Mouse (Mus musculus) activated CD4-positive, CD25-positive, alpha-beta regulatory T cell, adult 9 weeks (primary cell): ENCODE results near the gene Rnf38. TPM values are rescaled to one million over a fixed set of nuclear protein-coding genes. Genes with fewer than 3 reads are reported as not detected.

Experiments
- polyA plus RNA-seq: library from polyadenylated mRNA; unstranded; fragments of 100-300 nt; shearing (Covaris generic); gene quantifications from one replicate; pipeline ENCODE4 v1.2.1, GENCODE M21; 2017

Gene Rnf38
- polyA plus RNA-seq = 44.9 TPM

GRCm38 (mm10) chr4:44233713-44234003 lies at the start of gene Rnf38:
Gene Rnf38 (minus strand): TSS chr4:44233789.

GRCm38 (mm10) chr4:44083945-44084344 lies 149.6 kb downstream of the Rnf38 start, which contains the start of gene Gne:
Gene Gne (minus strand): TSS chr4:44084177.

Other genes with a start within 250 kb of the Rnf38 start
- 112 TPM for gene Clta, start 229.3 kb downstream of the Rnf38 start, polyA plus RNA-seq
- 48.6 TPM for gene Gne, start 149.6 kb downstream of the Rnf38 start, polyA plus RNA-seq
- gene Melk, start 67.1 kb upstream of the Rnf38 start, polyA plus RNA-seq = 7.3 TPM